Mouse (Mus musculus): ENCODE data around the gene Afg1l.

DNA sequence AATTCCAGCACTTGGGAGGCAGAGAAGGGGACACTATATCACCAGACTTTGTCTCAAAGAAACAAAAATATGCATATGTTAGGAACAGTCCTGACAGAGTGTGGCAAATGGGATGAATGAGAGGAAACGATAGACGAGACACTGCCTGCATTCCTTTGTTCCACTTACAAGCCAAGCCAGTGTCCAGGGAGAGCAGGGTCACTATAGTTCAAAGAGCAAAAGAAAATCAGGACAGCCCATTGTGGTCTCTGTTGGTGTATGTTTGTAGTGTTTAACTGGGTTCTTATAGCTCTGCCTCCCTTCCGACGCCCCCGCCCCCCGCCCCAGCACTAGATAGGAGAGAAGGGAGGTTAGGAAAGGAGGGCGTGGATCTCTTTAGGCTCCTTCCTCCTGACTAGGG is 30.0 kb downstream of the Afg1l start:
- TF ChIP-seq CTCF (IDR thresholded peaks at IDR 0.05) (no peak), EP300 (IDR thresholded peaks at IDR 0.05) (no peak)
